Mouse (Mus musculus) ES-E14 (cell line): ENCODE results near the gene Gnb1.

Experiments used
- CHD2 ChIP-seq: IDR thresholded peaks from 2 replicates; pipeline ENCODE4 v1.6.1; 2014; ENCODE audit warnings: mild to moderate bottlenecking, low read depth, low read length, inconsistent platforms
- MAFK ChIP-seq: IDR thresholded peaks from 2 replicates; pipeline ENCODE4 v1.6.1; 2014; ENCODE audit warnings: mild to moderate bottlenecking, low read depth, low read length, inconsistent platforms; ENCODE audit not compliant: insufficient read depth
- ZNF384 ChIP-seq: IDR thresholded peaks from 2 replicates; pipeline ENCODE4 v1.6.1; 2012; ENCODE audit warnings: low read depth, low read length, inconsistent platforms

GRCm38 (mm10) chr4:155573155-155573554, 82.0 kb downstream of the Gnb1 start:
- TF ChIP-seq MAFK (no peak), CHD2 (no peak), ZNF384 (no peak)
